Mouse (Mus musculus) liver, embryonic 15.5 days (tissue): ENCODE data around the gene Nr6a1. TPM values are rescaled to one million over a fixed set of nuclear protein-coding genes. Genes with fewer than 3 reads are reported as not detected.
A peak's percentile ranks its signal among the peaks of the same experiment; 100 is the strongest.

Experiments
- ATAC-seq: fragments of 200-750 bp; cut with Nextera tagmentation; 2 replicates; pipeline ENCODE4 v1.8.0; 2017; ENCODE audit warnings: moderate number of reproducible peaks, mild to moderate bottlenecking, moderate library complexity; ENCODE audit not compliant: insufficient read depth
- H3K27ac ChIP-seq: fragments of 300-500 bp; sonication (generic); replicated peaks from 2 replicates; pipeline ENCODE4 v1.5.1; 2015; ENCODE audit warnings: mild to moderate bottlenecking, inconsistent platforms
- H3K27me3 ChIP-seq: fragments of 300-500 bp; sonication (generic); 2 replicates; pipeline ENCODE4 v1.6.1; 2015; ENCODE audit warnings: mild to moderate bottlenecking, inconsistent platforms
- H3K36me3 ChIP-seq: fragments of 300-500 bp; sonication (generic); replicated peaks from 2 replicates; pipeline ENCODE4 v1.6.1; 2015; ENCODE audit warnings: moderate library complexity, mild to moderate bottlenecking, inconsistent platforms
- H3K4me1 ChIP-seq: fragments of 300-500 bp; sonication (generic); replicated peaks from 2 replicates; pipeline ENCODE4 v1.6.1; 2015; ENCODE audit warnings: inconsistent platforms
- H3K4me2 ChIP-seq: fragments of 300-500 bp; sonication (generic); 2 replicates; pipeline ENCODE4 v1.6.1; 2015; ENCODE audit warnings: moderate library complexity, mild to moderate bottlenecking, inconsistent platforms
- H3K4me3 ChIP-seq: fragments of 300-500 bp; sonication (generic); replicated peaks from 2 replicates; pipeline ENCODE4 v1.5.1; 2015; ENCODE audit warnings: mild to moderate bottlenecking, inconsistent platforms
- H3K9ac ChIP-seq: fragments of 300-500 bp; sonication (generic); 2 replicates; pipeline ENCODE4 v1.6.1; 2015; ENCODE audit warnings: moderate library complexity, mild to moderate bottlenecking, inconsistent platforms
- H3K9me3 ChIP-seq: fragments of 300-500 bp; sonication (generic); replicated peaks from 2 replicates; pipeline ENCODE4 v1.6.1; 2016; ENCODE audit warnings: inconsistent platforms
- WGBS: fragments of 180-500 bp; shearing (Covaris S2); methylation state at CpG from one replicate; pipeline ENCODE4 v1.1.7; 2015; ENCODE audit warnings: mixed read lengths; ENCODE audit not compliant: insufficient replicate concordance; 5-methylcytosine and 5-hydroxymethylcytosine counted together
- polyA plus RNA-seq: library from polyadenylated mRNA; unstranded; fragments of >200 nt; fragmentation: Nextera tagmentation; extraction: Ambion mirVana; gene quantifications from 2 replicates; pipeline ENCODE4 v1.2.1, GENCODE M21; 2015

The Nr6a1 gene
- polyA plus RNA-seq, 1 experiment from 2014 or later = 1.1 TPM

DNA sequence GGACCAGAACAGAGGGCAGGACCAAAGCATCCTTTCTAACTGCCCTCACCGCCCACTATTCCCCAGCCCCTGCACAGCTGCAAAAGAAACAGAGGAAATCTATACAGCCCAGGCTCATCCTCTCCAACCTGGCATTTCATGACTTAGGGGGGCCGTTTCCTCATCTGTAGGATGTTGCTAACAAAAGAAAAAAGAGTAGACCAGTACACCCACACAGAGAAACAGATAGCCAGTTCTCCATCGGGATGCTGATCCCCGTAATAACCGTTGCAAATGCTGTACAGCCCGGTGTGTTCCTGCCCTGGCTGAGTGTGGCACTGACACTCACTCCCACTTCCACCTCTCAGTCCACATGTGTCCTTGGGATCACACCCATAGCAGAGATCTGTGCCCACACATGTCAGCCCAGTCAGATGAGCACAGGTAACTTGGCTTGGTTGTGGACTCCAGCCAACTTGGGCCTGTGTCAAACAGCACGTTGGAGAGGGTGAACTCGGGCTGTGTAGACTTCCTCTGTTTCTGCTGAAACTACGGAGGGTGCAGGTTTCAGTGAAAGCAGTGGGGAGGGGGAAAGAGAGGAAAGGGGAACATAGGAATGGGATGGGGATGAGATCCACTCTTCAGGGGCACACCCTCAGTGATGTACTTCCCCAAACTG lies 9.4 kb upstream of the Nr6a1 start:
- H3K4me1 ChIP-seq = peaks cover 14% of the 10 kb centered on the region
- H3K36me3 ChIP-seq = no peaks in the 10 kb centered on the region
- WGBS = 51% methylated on average over 9 of the region's 9 CpGs
- H3K27ac ChIP-seq = no peak overlapping the region
- H3K27me3 ChIP-seq = peaks cover 30% of the 10 kb centered on the region
- H3K4me3 ChIP-seq = no peak overlapping the region
- no peaks in the 10 kb centered on the region for H3K9me3 ChIP-seq
- no peak overlapping the region for H3K4me2 ChIP-seq
- no peak overlapping the region for H3K9ac ChIP-seq
- ATAC-seq = no peak

DNA sequence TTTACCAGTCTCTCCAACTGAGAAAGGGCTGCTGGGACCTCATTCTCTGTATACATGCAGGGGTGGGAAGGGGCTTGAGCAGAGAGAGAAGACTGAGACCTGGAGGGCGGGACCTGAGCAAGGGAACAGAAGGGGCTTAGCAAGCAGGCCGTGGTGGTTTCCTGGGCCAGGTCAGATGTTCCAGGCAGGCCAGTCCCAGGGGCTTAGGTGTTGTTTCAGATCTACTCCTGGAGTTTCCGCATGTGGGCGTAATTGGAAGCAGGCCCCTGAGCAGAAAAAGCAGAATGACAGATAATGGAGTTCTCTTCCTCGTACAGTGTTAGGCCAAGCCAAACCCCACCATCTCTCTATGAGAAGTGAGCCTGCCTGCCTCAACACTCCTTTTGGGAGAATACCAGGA lies 7.4 kb upstream of the Nr6a1 start:
- ATAC-seq = no peak
- peaks cover 20% of the 10 kb centered on the region for H3K4me1 ChIP-seq
- H3K4me3 ChIP-seq = no peak overlapping the region
- H3K4me2 ChIP-seq = no peak overlapping the region
- H3K27ac ChIP-seq = no peak overlapping the region
- H3K9ac ChIP-seq = no peak overlapping the region
- WGBS = 57% methylated on average over 5 of the region's 5 CpGs
- no peaks in the 10 kb centered on the region for H3K36me3 ChIP-seq
- no peaks in the 10 kb centered on the region for H3K9me3 ChIP-seq
- H3K27me3 ChIP-seq = peaks cover 46% of the 10 kb centered on the region

DNA sequence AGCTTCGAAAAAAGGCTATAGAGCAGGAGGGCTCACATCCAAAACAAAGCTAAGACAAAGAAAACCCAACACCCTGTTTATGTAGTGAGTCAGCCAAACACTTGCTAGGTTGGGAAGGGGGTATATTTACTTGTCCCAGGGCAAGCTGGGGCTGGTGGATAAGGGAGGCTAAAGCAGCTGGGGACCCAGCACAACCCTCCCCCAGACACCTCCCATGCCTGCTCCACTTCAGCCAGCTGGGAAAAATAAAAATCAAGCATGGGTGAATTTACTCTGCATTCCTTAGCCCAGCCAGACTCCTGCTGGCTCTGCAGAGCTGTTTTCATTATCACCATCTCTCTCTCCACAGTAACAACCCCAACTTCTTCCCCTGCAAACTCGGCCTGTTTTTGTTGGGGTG lies 6.4 kb upstream of the Nr6a1 start:
- H3K4me1 ChIP-seq = peaks cover 20% of the 10 kb centered on the region
- no peaks in the 10 kb centered on the region for H3K36me3 ChIP-seq
- H3K27ac ChIP-seq = no peak overlapping the region
- H3K4me3 ChIP-seq = no peak overlapping the region
- peaks cover 46% of the 10 kb centered on the region for H3K27me3 ChIP-seq
- H3K9ac ChIP-seq = no peak overlapping the region
- ATAC-seq = no peak
- H3K4me2 ChIP-seq = no peak overlapping the region
- WGBS = 19% methylated on average over 2 of the region's 2 CpGs
- no peaks in the 10 kb centered on the region for H3K9me3 ChIP-seq

DNA sequence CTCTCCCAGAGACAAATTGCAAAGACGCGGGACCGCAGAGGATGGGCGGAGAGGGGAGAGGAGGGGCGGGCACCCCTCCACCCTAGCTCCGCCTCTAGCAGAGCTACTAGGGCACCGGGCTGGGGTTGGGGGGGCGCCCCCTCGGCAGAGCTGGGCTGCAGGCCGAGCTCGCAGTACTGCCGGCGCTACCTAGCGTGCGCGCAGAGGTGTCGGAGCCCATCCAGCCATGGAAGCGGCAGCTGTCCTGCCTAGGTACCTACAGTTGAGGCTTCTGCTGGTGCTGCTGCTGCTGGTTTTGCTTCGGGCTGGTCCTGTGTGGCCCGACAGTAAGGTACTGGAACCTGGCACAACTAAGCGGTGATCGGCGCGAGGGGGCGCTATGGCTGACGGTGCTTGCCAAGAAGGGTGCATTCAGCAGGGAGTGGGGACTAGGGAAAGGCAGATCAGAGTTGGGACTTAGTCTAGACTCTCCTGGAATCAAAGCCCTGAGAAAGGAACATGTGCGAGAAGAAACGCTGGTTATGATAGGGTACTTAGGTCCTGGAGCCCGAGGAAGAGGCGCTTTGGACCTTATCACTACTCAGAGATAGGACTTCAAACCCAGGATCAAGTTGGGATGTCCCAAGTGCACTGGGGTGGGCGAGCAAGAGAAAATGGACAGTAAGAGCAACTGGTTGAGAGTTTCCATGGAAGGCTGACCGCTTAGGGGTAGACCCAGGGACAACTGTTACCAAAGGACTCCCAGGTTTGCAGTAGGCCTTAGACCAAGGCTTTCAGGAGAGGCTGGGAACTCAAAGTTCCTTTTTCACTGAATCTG lies 4.6 kb upstream of the Nr6a1 start, which contains the start of gene Olfml2a:
Gene Olfml2a (plus strand): TSS at position 128 of the 817 bp plus-strand sequence.
- Histone ChIP-seq H3K4me2 (peak within 1 kb of the TSS; percentile 79), H3K36me3 (no peaks in the 10 kb centered on the region), H3K9ac (peak within 1 kb of the TSS; percentile 27; the same call in 1 of the 2 replicates), H3K4me3 (peak within 1 kb of the TSS; percentile 48), H3K9me3 (no peaks in the 10 kb centered on the region), H3K27ac (no peak within 1 kb of the TSS), H3K4me1 (peaks cover 16% of the 10 kb centered on the region), H3K27me3 (peaks cover 51% of the 10 kb centered on the region)
- ATAC-seq = peak; percentile 53
- WGBS = 9% methylated on average over 32 of the region's 32 CpGs

DNA sequence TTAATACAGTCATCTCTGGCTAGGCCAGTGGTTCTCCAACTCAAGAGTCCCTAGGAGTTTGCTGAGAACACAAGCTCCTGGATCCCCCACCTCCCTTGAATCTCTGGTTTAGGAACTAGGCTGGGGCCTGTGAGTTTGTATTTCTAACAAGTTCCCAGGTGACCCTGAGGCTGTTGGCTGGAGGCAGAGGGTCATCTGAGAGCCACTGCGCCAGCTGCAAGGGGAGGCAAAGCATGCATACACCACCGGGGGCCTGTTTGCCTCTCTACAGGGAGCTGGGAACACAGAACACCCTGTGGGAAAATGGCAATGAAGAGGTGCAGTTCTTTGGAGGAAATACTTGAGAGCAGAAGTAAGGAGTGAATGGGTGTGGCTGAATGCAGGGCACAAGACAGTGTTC lies 2.8 kb upstream of the Nr6a1 start:
- no peak for ATAC-seq
- H3K27ac ChIP-seq = no peak overlapping the region
- H3K4me1 ChIP-seq = peaks cover 31% of the 10 kb centered on the region

DNA sequence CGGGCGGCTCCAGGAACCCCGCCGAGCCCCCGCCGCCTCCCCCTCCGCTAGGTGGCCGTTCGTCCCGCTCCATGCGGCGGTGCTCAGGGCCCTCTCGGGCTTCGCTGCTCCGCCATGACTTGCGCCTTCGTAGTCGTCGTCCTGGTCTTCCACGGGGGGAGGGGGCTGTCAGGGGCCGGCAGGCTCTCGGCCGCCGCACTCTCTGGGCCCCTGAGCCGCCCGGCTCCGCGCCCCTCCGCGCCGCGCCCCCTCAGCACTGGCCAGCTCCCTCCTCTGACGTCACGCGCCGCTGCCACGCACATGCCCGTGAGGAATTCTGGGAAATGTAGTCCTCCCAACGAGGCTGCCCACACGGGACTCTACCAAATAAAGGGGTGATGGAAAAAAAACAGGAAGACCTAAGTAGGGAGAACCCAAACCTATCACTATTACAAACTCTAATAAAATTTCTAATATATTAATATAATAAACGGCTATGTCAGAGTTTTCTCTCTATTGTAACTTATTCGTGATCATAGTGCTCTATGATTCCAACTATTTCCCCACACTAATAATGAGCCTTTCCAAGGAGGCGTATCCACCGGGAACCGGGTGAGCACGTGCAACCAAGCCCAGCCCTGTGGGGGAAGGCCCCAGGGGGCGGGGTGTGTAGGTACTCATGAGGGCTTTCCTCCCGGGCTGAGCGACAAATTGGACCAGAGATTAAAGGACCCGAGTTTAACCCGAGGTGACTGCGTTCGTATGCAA lies 1.2 kb downstream of the Nr6a1 start:
- Histone ChIP-seq H3K4me2 (peak overlapping the region; percentile 97), H3K9me3 (no peaks in the 10 kb centered on the region), H3K36me3 (no peaks in the 10 kb centered on the region), H3K4me3 (peak overlapping the region; percentile 89), H3K27ac (peak overlapping the region; percentile 45), H3K4me1 (peaks cover 26% of the 10 kb centered on the region), H3K27me3 (peaks cover 54% of the 10 kb centered on the region), H3K9ac (peak overlapping the region; percentile 64)
- WGBS = under 1% methylated on average over 53 of the region's 53 CpGs
- ATAC-seq = peak; percentile 95

More for the DNA sequence above, 2.8 kb upstream of the Nr6a1 start:
- Histone ChIP-seq H3K9ac (no peak overlapping the region), H3K36me3 (no peaks in the 10 kb centered on the region), H3K27me3 (peaks cover 56% of the 10 kb centered on the region), H3K4me2 (no peak overlapping the region), H3K9me3 (no peaks in the 10 kb centered on the region), H3K4me3 (no peak overlapping the region)
- WGBS = 81% methylated on average over 2 of the region's 2 CpGs

DNA sequence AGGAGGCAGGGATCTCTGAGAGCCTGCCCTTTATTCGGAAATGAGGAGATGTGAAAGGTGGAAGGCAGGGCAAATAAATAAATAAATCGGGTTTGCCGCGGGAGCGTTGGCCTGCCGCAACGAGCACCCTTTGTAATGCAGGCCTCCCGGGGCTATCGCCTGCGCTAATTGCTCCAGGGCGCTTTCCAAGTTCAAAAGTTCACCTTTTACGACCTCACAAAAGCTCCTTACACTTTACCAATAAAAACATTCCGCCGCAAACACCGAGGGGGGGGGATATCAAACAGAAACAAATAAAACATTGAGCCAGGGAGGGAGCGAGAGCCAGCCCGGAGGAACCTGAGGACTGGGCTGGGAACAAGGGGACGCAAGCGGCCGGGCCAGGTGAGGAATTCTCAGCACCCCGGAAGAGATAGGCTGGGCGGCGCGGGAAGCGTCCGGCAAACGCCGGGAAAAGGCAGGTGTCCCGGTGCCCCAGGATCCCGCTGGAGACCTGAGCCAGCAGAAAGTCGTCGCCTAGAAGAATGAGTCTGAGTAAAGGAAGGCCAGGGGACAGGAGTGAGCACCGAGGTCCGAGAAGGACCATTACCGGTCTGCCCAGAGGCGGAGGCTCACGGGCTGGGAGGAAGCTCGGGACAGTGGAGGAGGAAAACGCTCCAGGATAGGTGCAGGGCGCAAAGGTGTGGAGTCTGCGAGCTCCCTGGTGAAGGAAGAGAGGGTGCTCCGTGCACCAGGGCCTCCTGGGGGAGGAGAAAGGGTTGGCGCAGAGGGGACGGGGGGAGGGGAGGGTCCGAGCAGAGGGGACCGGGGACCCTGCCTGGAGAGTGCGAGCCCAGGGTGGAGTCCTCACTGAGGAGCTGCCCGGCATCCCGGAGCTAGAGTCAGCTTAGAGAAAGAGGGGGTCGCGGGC lies 2.1 kb downstream of the Nr6a1 start:
- H3K36me3 ChIP-seq = no peaks in the 10 kb centered on the region
- under 1% methylated on average over 51 of the region's 51 CpGs for WGBS
- H3K27me3 ChIP-seq = peaks cover 47% of the 10 kb centered on the region
- H3K4me3 ChIP-seq = peak overlapping the region; percentile 89
- peaks cover 25% of the 10 kb centered on the region for H3K4me1 ChIP-seq
- H3K27ac ChIP-seq = no peak overlapping the region
- ATAC-seq = peak; percentile 23
- H3K9me3 ChIP-seq = no peaks in the 10 kb centered on the region
- H3K4me2 ChIP-seq = peak overlapping the region; percentile 97
- H3K9ac ChIP-seq = peak overlapping the region; percentile 64

DNA sequence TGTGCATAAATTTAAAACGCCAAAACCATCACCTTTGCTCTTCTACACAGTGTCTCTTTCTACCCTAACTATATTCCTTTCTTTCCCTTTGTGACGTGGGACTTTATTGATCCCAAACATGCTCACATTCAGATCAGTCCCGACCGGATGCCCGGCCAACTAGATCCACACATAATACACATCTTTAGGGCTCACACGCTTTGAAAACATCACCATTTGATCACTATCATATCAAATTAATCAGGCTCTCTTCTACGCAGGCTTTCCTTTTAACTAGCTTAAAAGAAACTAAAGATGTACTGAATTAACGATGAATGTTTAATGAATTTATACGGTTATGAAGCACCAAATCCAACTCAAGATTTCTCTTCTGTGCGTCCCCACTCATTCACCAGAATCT lies 2.9 kb downstream of the Nr6a1 start:
- H3K27ac ChIP-seq = no peak overlapping the region
- H3K9me3 ChIP-seq = no peaks in the 10 kb centered on the region
- ATAC-seq = no peak
- 17% methylated on average over 10 of the region's 10 CpGs for WGBS
- no peaks in the 10 kb centered on the region for H3K36me3 ChIP-seq
- H3K27me3 ChIP-seq = peaks cover 44% of the 10 kb centered on the region
- peak overlapping the region; percentile 89 for H3K4me3 ChIP-seq
- peaks cover 25% of the 10 kb centered on the region for H3K4me1 ChIP-seq
- H3K4me2 ChIP-seq = peak overlapping the region; percentile 97
- no peak overlapping the region for H3K9ac ChIP-seq

DNA sequence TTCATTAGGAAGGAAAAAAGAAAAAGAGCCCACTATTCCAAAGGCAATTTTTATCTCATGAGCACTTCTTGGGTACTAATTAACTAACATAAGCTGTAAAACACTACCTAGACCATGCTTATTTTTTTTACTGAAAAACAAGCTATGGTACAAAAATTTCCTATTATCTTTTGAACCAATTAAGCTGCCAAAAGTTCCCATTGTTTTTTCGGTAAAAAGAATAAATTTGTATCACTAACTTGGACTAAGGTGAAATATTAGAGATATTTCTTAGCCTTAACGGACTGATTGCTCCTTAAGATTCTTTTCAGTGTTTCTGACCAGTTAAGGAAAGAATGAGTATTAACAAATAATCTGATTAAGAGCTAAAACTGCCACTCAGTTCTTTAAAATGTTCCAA lies 3.6 kb downstream of the Nr6a1 start:
- peaks cover 25% of the 10 kb centered on the region for H3K4me1 ChIP-seq
- no peaks in the 10 kb centered on the region for H3K9me3 ChIP-seq
- no peak overlapping the region for H3K9ac ChIP-seq
- H3K27me3 ChIP-seq = peaks cover 44% of the 10 kb centered on the region
- no peak overlapping the region for H3K4me3 ChIP-seq
- H3K4me2 ChIP-seq = no peak overlapping the region
- H3K36me3 ChIP-seq = no peaks in the 10 kb centered on the region
- H3K27ac ChIP-seq = no peak overlapping the region
- WGBS = 51% methylated on average over 2 of the region's 2 CpGs
- no peak for ATAC-seq

DNA sequence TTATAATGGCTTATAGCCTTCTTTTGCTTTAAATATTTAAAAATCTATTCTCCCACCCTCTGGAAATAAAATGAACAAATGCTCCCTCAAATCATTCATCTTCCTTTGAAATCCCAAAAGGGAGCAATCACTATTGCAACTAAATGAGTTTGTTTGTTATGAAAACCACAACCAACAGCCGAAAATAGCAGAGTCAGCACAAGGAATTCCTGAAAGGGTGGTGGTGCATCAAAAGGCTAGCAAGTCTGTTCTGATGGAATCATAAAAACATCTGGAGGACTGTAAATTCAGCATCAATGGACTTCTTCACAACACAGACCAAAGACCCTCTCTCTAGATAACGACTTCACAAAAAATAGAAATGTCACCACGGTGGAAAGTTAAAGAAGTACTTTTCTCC lies 4.0 kb downstream of the Nr6a1 start:
- no peak overlapping the region for H3K4me3 ChIP-seq

More for the DNA sequence above, 4.0 kb downstream of the Nr6a1 start:
- no peaks in the 10 kb centered on the region for H3K36me3 ChIP-seq
- H3K9me3 ChIP-seq = no peaks in the 10 kb centered on the region
- no peak overlapping the region for H3K4me2 ChIP-seq
- H3K4me1 ChIP-seq = peaks cover 25% of the 10 kb centered on the region
- 43% methylated on average over 3 of the region's 3 CpGs for WGBS
- no peak for ATAC-seq
- no peak overlapping the region for H3K27ac ChIP-seq
- peaks cover 44% of the 10 kb centered on the region for H3K27me3 ChIP-seq
- no peak overlapping the region for H3K9ac ChIP-seq
